Mouse (Mus musculus) layer of hippocampus, adult 18-20 months (tissue): Measurements from ENCODE around the gene Olfr95. TPM values are rescaled to one million over a fixed set of nuclear protein-coding genes. Genes with fewer than 3 reads are reported as not detected.
"Not testable (repeated sequence)": the region's sequence is repeated elsewhere in the genome, so short reads cannot be mapped to it uniquely, and the experiment has no call there.

ENCODE experiments used
- DNase-seq, 2 experiments: peaks; one replicate each; pipeline ENCODE4 v3.0.0; 2022; ENCODE audit warnings: low spot score in 2 of 2
- long read RNA-seq: library from polyadenylated mRNA; stranded (forward); transcript quantifications from one replicate; pipeline ENCODE4 v2.0.0, GENCODE M21; 2021
- total RNA-seq, 2 experiments: library from RNA; stranded (reverse); gene quantifications; 2 replicates each; pipeline ENCODE4 v1.2.3; 2021

Gene Olfr95
- total RNA-seq: not detected
- long read RNA-seq: 0 reads

DNA sequence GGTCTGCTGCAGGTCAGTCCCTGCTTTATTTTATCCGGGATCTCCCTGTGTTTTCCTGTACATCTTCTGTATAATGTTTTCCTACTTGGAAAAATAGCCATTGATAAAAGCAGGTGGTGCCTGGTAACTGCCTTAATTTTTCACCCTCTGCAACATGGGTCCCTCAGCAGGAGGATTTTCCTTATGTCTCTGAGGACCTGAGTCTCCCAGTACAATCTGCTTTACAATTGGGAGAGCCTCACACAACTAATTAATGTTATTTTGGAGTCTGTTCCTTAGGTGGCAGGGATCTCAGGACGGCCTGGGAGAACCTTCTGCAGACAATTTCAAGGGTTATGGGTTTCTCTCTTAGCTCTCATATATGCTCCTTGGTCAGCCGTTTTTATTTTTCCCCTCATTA lies at the start of gene Olfr95:
Gene Olfr95, minus strand, starts transcription at position 101 of the 400 bp plus-strand sequence.
- no peak for DNase-seq

GRCm38 (mm10) chr17:37250544-37250943 lies 37.6 kb upstream of the Olfr95 start:
- peak in 1 of 2 experiments; percentile 3 for DNase-seq

GRCm38 (mm10) chr17:37249460-37249859 lies 36.5 kb upstream of the Olfr95 start:
- no peak for DNase-seq

DNA sequence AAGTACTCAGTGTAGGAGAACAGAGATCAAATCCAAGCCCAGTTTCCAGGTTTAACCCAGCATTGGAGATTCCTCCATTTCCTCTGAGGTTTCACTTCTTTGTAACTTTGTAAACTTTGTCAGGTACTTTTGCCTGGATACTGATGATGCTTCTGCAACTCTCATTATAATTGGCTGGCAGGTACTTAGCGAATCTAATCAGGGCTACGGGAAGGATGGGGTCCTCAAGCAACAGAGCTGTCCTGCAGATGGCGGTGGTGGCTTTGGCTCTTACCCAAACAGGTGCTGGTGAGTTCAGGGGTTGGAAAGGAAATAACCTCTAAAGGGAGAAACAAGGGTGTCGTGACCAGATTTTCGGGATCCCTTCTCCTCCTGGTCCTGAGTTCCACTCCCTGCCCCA lies 33.8 kb upstream of the Olfr95 start:
- DNase-seq: peak; percentile 1 to 67

- no peak for DNase-seq
Observed at GRCm38 (mm10) chr17:37242198-37242597, 29.3 kb upstream of the Olfr95 start.

- DNase-seq: not testable (repeated sequence)
Observed at GRCm38 (mm10) chr17:37237230-37237629, 24.3 kb upstream of the Olfr95 start, which contains the start of gene Olfr97. Gene Olfr97, minus strand, starts transcription at chr17:37237330.

- DNase-seq: no peak
Observed at GRCm38 (mm10) chr17:37221879-37222278, 9.0 kb upstream of the Olfr95 start.

DNA sequence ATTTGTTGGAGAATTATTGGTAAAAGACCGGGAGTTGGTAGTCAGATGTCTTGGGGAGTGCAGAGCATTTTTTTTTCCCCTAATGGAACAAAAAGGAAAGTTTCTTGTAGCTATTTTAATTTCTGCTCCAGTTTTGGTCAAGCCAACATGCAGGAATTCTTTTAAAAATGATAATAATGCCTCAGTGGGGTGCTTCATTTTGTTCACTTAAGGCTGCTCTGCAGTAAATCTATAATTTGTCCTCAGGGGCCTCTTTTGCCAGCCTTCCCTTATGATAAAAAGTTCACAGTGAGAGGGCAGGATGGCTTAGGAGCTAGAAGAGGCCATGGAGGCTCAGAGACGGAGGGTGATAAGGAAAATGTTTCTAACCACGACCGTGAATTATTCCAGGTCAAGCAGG lies 6.9 kb upstream of the Olfr95 start, which contains the start of gene Olfr96:
Gene Olfr96, plus strand, starts transcription at position 301 of the 400 bp plus-strand sequence.
- no peak for DNase-seq

DNA sequence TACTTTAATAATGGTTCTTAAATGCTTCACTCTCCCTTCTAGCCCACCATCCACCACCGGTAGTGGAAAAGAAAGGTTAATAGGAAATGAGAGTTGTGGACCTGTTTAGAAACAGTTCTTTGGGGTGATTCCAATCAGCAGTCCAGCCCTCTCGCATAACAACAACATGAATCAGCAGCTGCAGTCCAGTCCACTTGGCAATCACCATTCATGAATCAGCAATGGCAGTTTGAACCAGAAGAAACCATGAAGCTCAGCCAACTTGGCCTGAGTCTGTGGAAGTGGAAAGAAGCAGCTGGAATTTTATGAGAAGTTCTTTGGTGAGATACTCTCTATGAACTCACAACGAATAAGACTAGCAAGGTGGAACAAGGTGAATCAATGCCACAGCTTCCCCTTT lies 5.6 kb upstream of the Olfr95 start:
- no peak for DNase-seq

DNA sequence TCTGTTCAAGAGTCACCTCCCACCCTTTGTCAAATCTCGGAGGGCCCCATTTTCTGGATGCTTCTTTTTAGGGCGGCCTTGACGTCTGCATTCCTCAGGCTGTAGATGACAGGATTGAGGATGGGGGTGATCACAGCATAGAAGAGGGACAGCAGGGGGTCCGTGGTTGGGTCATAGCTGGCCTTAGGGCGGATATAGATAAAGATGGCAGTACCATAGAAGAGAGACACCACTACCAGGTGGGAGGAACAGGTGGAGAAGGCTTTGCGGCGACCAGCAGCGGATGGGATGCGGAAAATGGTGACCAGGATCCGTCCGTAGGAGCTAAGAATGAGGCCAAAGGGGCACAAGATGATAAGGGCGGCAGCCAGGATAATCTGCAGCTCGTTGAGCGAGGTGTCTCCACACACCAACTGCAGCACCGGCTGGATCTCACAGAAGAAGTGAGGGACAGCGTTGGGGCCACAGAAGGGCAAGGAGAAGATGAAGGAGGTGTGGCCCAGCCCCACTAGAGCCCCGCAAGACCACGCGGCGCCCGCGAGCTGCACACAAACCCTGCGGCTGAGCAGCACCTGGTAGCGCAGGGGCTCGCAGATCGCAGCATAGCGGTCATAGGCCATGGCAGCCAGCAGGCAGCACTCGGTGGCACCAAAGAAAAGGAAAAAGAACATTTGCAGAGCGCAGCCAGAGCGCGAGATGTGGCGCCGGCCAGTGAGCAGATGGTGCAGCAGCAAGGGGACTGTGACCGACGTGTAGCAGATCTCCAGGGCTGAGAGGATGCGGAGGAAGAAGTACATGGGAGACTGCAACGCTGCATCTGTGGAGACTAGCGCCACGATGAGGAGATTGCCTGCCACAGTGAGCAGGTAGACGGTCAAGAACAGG lies 1.8 kb downstream of the Olfr95 start:
- DNase-seq: peak in 1 of 2 experiments; percentile 9

DNA sequence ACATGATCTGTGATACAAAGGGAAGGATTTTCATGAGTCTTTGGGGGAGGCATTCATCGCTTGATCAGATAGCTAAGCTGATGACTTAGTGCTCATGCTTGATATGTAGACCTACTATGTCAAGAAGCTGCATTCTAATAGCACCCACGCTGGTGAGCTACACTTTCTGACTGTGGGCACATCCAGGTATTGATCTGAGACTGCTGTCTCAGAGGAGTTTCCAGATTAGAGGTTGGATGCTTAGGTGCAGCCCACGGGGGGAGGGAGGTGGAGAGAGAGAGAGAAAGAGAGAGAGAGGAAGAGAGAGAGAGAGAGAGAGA lies 9.0 kb downstream of the Olfr95 start:
- no peak for DNase-seq

- DNase-seq: peak; percentile 63 to 93
Observed at GRCm38 (mm10) chr17:37203206-37203916, 9.6 kb downstream of the Olfr95 start.

- no peak for DNase-seq
Observed at GRCm38 (mm10) chr17:37200894-37201293, 12.0 kb downstream of the Olfr95 start, which contains the start of gene Olfr94. Gene Olfr94, minus strand, starts transcription at chr17:37200994.

DNA sequence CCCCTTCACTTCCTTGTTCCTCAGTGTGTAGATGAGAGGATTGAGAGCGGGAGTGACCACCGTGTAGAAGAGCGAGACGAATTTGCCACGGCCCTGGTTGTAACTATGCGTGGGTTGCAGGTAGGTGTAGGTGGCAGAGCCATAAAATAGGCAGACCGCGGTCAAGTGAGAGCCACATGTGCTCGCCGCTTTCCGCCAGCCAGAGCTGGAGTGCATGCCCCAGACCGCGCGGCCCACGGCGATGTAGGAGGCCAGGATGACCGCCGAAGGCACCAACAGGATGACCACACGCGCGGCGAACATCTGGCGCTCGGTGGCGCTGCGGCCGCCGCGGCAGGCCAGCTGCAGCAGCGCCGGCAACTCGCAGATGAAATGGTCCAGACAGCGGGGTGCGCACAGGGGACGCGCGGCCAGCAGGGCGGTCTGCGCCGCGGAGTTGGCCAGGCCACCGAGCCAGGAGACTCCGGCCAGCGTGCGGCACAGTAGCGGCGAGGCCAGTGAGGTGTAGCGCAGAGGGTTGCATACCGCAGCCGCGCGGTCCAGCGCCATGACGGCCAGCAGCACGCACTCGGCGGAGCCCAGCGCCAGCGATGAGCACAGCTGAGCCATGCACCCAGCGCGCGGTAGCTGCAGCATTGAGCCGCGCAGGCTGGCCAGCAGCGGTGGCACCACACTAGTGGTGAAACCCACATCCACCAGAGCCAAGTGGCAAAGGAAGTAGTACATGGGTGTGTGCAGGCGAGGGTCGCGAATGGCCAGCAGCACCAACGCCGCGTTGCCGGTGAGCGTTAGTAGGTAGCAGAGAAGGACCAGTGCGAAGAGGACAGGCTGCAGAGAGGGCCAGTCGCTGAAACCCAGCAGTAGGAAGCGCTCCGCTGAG lies 15.8 kb downstream of the Olfr95 start:
- DNase-seq: peak; percentile 7 to 18

- DNase-seq: no peak
Observed at GRCm38 (mm10) chr17:37194782-37195181, 18.1 kb downstream of the Olfr95 start.

DNA sequence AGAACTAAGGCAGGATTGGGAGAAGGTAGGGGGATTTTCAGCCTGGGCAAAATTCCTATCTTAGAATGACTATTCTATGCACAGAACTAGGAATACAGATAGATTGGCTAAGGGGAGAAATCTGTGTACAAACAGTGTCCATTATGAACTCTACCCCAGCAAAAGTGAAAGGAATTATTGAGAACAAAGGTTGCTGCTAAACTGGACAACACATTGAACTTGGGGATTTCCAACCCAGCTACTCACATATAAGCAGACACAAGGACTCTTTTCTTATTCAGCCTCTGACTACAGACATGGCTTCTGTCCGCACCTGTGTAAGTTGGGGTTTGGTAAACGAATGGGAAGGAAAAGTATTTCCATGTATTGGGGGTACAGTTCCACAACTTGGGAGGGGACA lies 19.3 kb downstream of the Olfr95 start, which contains the start of gene Ubd:
Gene Ubd, plus strand, starts transcription at position 237 of the 400 bp plus-strand sequence.
- no peak for DNase-seq

DNA sequence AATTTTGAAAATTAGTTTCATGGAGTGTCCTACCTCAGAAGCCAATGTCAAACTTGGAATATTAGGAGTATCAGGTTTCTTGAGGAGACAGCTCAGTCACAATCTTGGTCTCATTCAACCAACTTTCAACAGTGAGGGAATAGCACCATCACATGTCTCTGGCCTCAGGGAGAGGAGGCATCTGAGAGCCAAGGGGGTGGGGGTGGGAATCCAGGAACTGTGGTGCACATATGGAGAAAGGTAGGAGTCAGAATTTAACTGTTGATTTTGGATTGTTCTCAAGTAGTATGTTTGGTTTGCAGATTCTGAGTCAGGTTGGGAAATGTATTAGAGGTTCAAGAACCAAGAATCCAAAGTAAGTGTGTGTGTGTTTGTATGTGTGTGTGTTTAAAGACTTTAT lies 19.9 kb downstream of the Olfr95 start:
- DNase-seq: no peak

GRCm38 (mm10) chr17:37190711-37191110 lies 22.2 kb downstream of the Olfr95 start:
- peak in 1 of 2 experiments; percentile 66 for DNase-seq

DNA sequence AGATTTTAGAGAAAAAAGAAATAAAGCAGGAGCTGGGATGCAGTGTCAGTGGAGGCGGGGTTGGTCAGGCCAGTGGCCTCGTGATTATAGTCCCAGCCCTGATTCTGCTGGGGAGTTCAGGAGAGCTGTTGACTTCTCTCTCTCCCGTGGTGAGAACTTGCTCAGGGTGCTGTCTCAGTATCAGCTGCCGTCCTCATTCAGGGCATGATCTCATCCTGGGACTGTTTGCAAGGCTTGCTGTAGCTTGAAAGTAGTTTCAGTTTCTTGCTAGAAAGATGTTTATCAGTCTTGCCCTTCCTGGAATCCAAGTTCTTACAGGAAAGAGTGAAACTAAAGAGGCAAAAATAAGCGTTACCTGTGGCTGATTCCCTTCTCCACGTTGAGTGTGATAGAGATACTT lies 27.4 kb downstream of the Olfr95 start:
- no peak for DNase-seq

GRCm38 (mm10) chr17:37161394-37161793 lies 51.5 kb downstream of the Olfr95 start, which contains the start of gene Olfr93:
Gene Olfr93, minus strand, starts transcription at chr17:37161494.
- no peak for DNase-seq
